Mouse (Mus musculus) megakaryocyte progenitor cell, adult 5-6 weeks (primary cell): Measurements from ENCODE around the gene Col4a3. TPM values are rescaled to one million over a fixed set of nuclear protein-coding genes. Genes with fewer than 3 reads are reported as not detected.

ENCODE experiments used
- ATAC-seq: replicated peaks from 2 replicates; pipeline ENCODE4 v1.8.0; 2016; ENCODE audit warnings: mild to moderate bottlenecking, moderate TSS enrichment, inconsistent platforms; ENCODE audit not compliant: poor library complexity
- total RNA-seq, 2 experiments: library from RNA; stranded (forward) in 1 of 2; stranded (reverse) in 1 of 2; fragments of 157-497, 149-512 nt in 1 of 2; fragments of 200-1000 nt in 1 of 2; gene quantifications; 2 replicates each; pipeline versions ENCODE4 v1.2.3 to v1.2.4; 2015 to 2017

Col4a3 gene
- total RNA-seq, 2 experiments from 2014 or later, result not detected

- ATAC-seq, result no peak
Observed at GRCm38 (mm10) chr1:82605347-82605746, 18.6 kb downstream of the Col4a3 start.

- no peak for ATAC-seq
Observed at GRCm38 (mm10) chr1:82605856-82606255, 19.1 kb downstream of the Col4a3 start.

GRCm38 (mm10) chr1:82608646-82609262 lies 22.0 kb downstream of the Col4a3 start:
- no peak for ATAC-seq

- ATAC-seq, result no peak
Observed at GRCm38 (mm10) chr1:82612061-82612660, 25.4 kb downstream of the Col4a3 start.

GRCm38 (mm10) chr1:82618001-82618400 lies 31.3 kb downstream of the Col4a3 start:
- no peak for ATAC-seq

- no peak for ATAC-seq
Observed at GRCm38 (mm10) chr1:82618592-82618991, 31.9 kb downstream of the Col4a3 start.

- ATAC-seq, result no peak
Observed at GRCm38 (mm10) chr1:82619981-82620380, 33.3 kb downstream of the Col4a3 start.

GRCm38 (mm10) chr1:82624934-82625333 lies 38.2 kb downstream of the Col4a3 start:
- ATAC-seq, result peak; percentile 42; the same call in 1 of the 2 replicates

GRCm38 (mm10) chr1:82625474-82625873 lies 38.8 kb downstream of the Col4a3 start:
- no peak for ATAC-seq

GRCm38 (mm10) chr1:82627652-82628051 lies 40.9 kb downstream of the Col4a3 start:
- ATAC-seq, result peak; percentile 23; the same call in 1 of the 2 replicates

GRCm38 (mm10) chr1:82629495-82629894 lies 42.8 kb downstream of the Col4a3 start:
- ATAC-seq, result no peak

- no peak for ATAC-seq
Observed at GRCm38 (mm10) chr1:82631169-82631792, 44.6 kb downstream of the Col4a3 start.

GRCm38 (mm10) chr1:82634545-82635253 lies 48.0 kb downstream of the Col4a3 start:
- ATAC-seq, result no peak

- no peak for ATAC-seq
Observed at GRCm38 (mm10) chr1:82635254-82635620, 48.5 kb downstream of the Col4a3 start.

- no peak for ATAC-seq
Observed at GRCm38 (mm10) chr1:82636321-82636720, 49.6 kb downstream of the Col4a3 start.

GRCm38 (mm10) chr1:82637414-82637813 lies 50.7 kb downstream of the Col4a3 start:
- peak; percentile 85 for ATAC-seq

- no peak for ATAC-seq
Observed at GRCm38 (mm10) chr1:82638428-82638827, 51.7 kb downstream of the Col4a3 start.

GRCm38 (mm10) chr1:82641316-82641987 lies 54.7 kb downstream of the Col4a3 start:
- ATAC-seq, result peak; percentile 72

GRCm38 (mm10) chr1:82647989-82648388 lies 61.3 kb downstream of the Col4a3 start:
- no peak; the same call in 1 of the 2 replicates for ATAC-seq

- ATAC-seq, result no peak
Observed at GRCm38 (mm10) chr1:82650868-82651267, 64.1 kb downstream of the Col4a3 start.

- ATAC-seq, result no peak
Observed at GRCm38 (mm10) chr1:82654046-82654445, 67.3 kb downstream of the Col4a3 start.
